Mouse (Mus musculus) CH12.LX (cell line): ENCODE data around the gene Ehd1. TPM values are rescaled to one million over a fixed set of nuclear protein-coding genes. Genes with fewer than 3 reads are reported as not detected.

Experiments
- DNase-seq: peaks from one replicate; pipeline ENCODE4 v3.0.0-alpha.2; 2013; ENCODE audit errors: extremely low read depth
- H3K27ac ChIP-seq: 2 replicates; pipeline ENCODE4 v1.5.1; 2012; ENCODE audit warnings: low read depth, mild to moderate bottlenecking, control low read depth, moderate library complexity; ENCODE audit not compliant: insufficient read depth
- H3K27me3 ChIP-seq: replicated peaks from 2 replicates; pipeline ENCODE3; 2012; ENCODE audit warnings: inconsistent platforms
- H3K36me3 ChIP-seq, 2 experiments: replicated peaks in 1 of 2; 2 replicates each; pipeline versions ENCODE3 to v1.6.1; 2012; ENCODE audit warnings: inconsistent platforms in 1 of 2, low read length in 1 of 2, mild to moderate bottlenecking in 1 of 2, mixed read lengths in 1 of 2, moderate library complexity in 1 of 2; ENCODE audit not compliant: control insufficient read depth in 1 of 2, insufficient read depth in 1 of 2
- H3K4me1 ChIP-seq, 2 experiments: 2 replicates each; pipeline ENCODE4 v1.6.1; 2012; ENCODE audit warnings: inconsistent platforms in 1 of 2, moderate library complexity in 1 of 2; ENCODE audit not compliant: insufficient read depth in 2 of 2, control insufficient read depth in 1 of 2
- H3K4me2 ChIP-seq: 2 replicates; pipeline ENCODE4 v1.6.1; 2012; ENCODE audit warnings: low read depth, mild to moderate bottlenecking, control low read depth; ENCODE audit not compliant: poor library complexity, insufficient read depth, severe bottlenecking
- H3K4me3 ChIP-seq, 3 experiments: fragments of 150-350 bp in 1 of 3; sonication (generic) in 1 of 3; replicated peaks in 1 of 3; 2 replicates each; pipeline versions ENCODE3 to v1.5.1; 2011 to 2012; ENCODE audit warnings: low read depth in 2 of 3, low read length in 2 of 3, mild to moderate bottlenecking in 2 of 3, moderate library complexity in 2 of 3, control low read depth in 1 of 3, improper control_type of control experiment in 1 of 3, inconsistent platforms in 1 of 3, mixed read lengths in 1 of 3; ENCODE audit not compliant: poor library complexity in 1 of 3
- H3K79me2 ChIP-seq: replicated peaks from 2 replicates; pipeline ENCODE4 v1.6.1; 2012; ENCODE audit warnings: mild to moderate bottlenecking, moderate library complexity; ENCODE audit not compliant: control insufficient read depth, poor library complexity, insufficient read depth, severe bottlenecking; ENCODE audit errors: extremely low read depth
- H3K9ac ChIP-seq: 2 replicates; pipeline ENCODE4 v1.6.1; 2012; ENCODE audit warnings: low read depth, mild to moderate bottlenecking, control low read depth, moderate library complexity; ENCODE audit not compliant: insufficient read depth
- H3K9me3 ChIP-seq: replicated peaks from 2 replicates; pipeline ENCODE3; 2012; ENCODE audit warnings: low read length, inconsistent platforms, mixed read lengths
- BHLHE40 ChIP-seq: IDR thresholded peaks from 2 replicates; pipeline ENCODE4 v1.6.1; 2011; ENCODE audit warnings: mild to moderate bottlenecking, low read depth, low read length, improper control_type of control experiment
- CHD2 ChIP-seq: IDR thresholded peaks from 2 replicates; pipeline ENCODE4 v1.6.1; 2011; ENCODE audit warnings: low read length, improper control_type of control experiment
- CTCF ChIP-seq, 2 experiments: IDR thresholded peaks in 1 of 2; conservative IDR thresholded peaks in 1 of 2; 2 replicates each; pipeline ENCODE4 v1.5.1; 2011 to 2012; ENCODE audit warnings: low read depth in 2 of 2, low read length in 2 of 2, improper control_type of control experiment in 1 of 2, inconsistent platforms in 1 of 2, mild to moderate bottlenecking in 1 of 2, moderate library complexity in 1 of 2
- ELF1 ChIP-seq: IDR thresholded peaks from 2 replicates; pipeline ENCODE4 v1.6.1; 2014; ENCODE audit warnings: low read depth, mild to moderate bottlenecking, inconsistent platforms, low read length, improper control_type of control experiment
- EP300 ChIP-seq: IDR thresholded peaks from 2 replicates; pipeline ENCODE4 v1.6.1; 2011; ENCODE audit warnings: low read length, improper control_type of control experiment
- ETS1 ChIP-seq: conservative IDR thresholded peaks from 2 replicates; pipeline ENCODE4 v1.6.1; 2012; ENCODE audit warnings: low read depth, mild to moderate bottlenecking, inconsistent platforms, low read length, improper control_type of control experiment, moderate library complexity
- GABPA ChIP-seq: IDR thresholded peaks from 2 replicates; pipeline ENCODE4 v1.6.1; 2012; ENCODE audit warnings: low read depth, low read length, improper control_type of control experiment, inconsistent platforms; ENCODE audit not compliant: insufficient replicate concordance
- HCFC1 ChIP-seq: IDR thresholded peaks from 2 replicates; pipeline ENCODE4 v1.6.1; 2012; ENCODE audit warnings: low read depth, mild to moderate bottlenecking, inconsistent platforms, low read length, improper control_type of control experiment
- IRF4 ChIP-seq: IDR thresholded peaks from 2 replicates; pipeline ENCODE4 v1.6.1; 2014; ENCODE audit warnings: low read depth, mild to moderate bottlenecking, inconsistent platforms, low read length, improper control_type of control experiment
- JUN ChIP-seq: IDR thresholded peaks from 2 replicates; pipeline ENCODE4 v1.6.1; 2011; ENCODE audit warnings: low read depth, mild to moderate bottlenecking, low read length, improper control_type of control experiment, moderate library complexity; ENCODE audit not compliant: insufficient read depth
- JUND ChIP-seq: conservative IDR thresholded peaks from 2 replicates; pipeline ENCODE4 v1.6.1; 2011; ENCODE audit warnings: low read depth, low read length, improper control_type of control experiment
- KAT2A ChIP-seq: IDR thresholded peaks from 2 replicates; pipeline ENCODE4 v1.6.1; 2012; ENCODE audit warnings: low read length, improper control_type of control experiment, inconsistent platforms; ENCODE audit not compliant: insufficient replicate concordance
- MAFK ChIP-seq: IDR thresholded peaks from 2 replicates; pipeline ENCODE4 v1.6.1; 2011; ENCODE audit warnings: low read length, improper control_type of control experiment; ENCODE audit not compliant: insufficient replicate concordance
- MAX ChIP-seq: IDR thresholded peaks from 2 replicates; pipeline ENCODE4 v1.6.1; 2011; ENCODE audit warnings: low read length, improper control_type of control experiment
- MEF2A ChIP-seq: IDR thresholded peaks from 2 replicates; pipeline ENCODE4 v1.6.1; 2014; ENCODE audit warnings: low read depth, mild to moderate bottlenecking, inconsistent platforms, low read length, improper control_type of control experiment, borderline replicate concordance
- MXI1 ChIP-seq: IDR thresholded peaks from 2 replicates; pipeline ENCODE4 v1.6.1; 2011; ENCODE audit warnings: mild to moderate bottlenecking, low read depth, low read length, improper control_type of control experiment
- NELFE ChIP-seq: IDR thresholded peaks from 2 replicates; pipeline ENCODE4 v1.6.1; 2011; ENCODE audit warnings: low read depth, low read length, improper control_type of control experiment
- NRF1 ChIP-seq: IDR thresholded peaks from 2 replicates; pipeline ENCODE4 v1.6.1; 2014; ENCODE audit warnings: low read depth, mild to moderate bottlenecking, inconsistent platforms, low read length, improper control_type of control experiment, moderate library complexity
- PAX5 ChIP-seq: IDR thresholded peaks from 2 replicates; pipeline ENCODE4 v1.6.1; 2012; ENCODE audit warnings: low read length, inconsistent platforms, mixed read lengths
- POLR2A ChIP-seq: IDR thresholded peaks from 2 replicates; pipeline ENCODE4 v1.6.1; 2011; ENCODE audit warnings: low read depth, mild to moderate bottlenecking, improper control_type of control experiment, low read length
- POLR2AphosphoS2 ChIP-seq: IDR thresholded peaks from 2 replicates; pipeline ENCODE4 v1.6.1; 2011; ENCODE audit warnings: low read depth, low read length, improper control_type of control experiment
- RAD21 ChIP-seq: IDR thresholded peaks from 2 replicates; pipeline ENCODE4 v1.6.1; 2011; ENCODE audit warnings: low read depth, mild to moderate bottlenecking, low read length, improper control_type of control experiment, moderate library complexity
- RCOR1 ChIP-seq: conservative IDR thresholded peaks from 2 replicates; pipeline ENCODE4 v1.6.1; 2012; ENCODE audit warnings: low read depth, mild to moderate bottlenecking, inconsistent platforms, low read length, improper control_type of control experiment
- SIN3A ChIP-seq: IDR thresholded peaks from 2 replicates; pipeline ENCODE4 v1.6.1; 2012; ENCODE audit warnings: low read length, improper control_type of control experiment, inconsistent platforms
- SMC3 ChIP-seq: IDR thresholded peaks from 2 replicates; pipeline ENCODE4 v1.6.1; 2011; ENCODE audit warnings: low read depth, low read length, improper control_type of control experiment
- TBP ChIP-seq: conservative IDR thresholded peaks from 2 replicates; pipeline ENCODE4 v1.6.1; 2011; ENCODE audit warnings: low read depth, low read length, improper control_type of control experiment
- TCF12 ChIP-seq: IDR thresholded peaks from 2 replicates; pipeline ENCODE4 v1.6.1; 2014; ENCODE audit warnings: low read depth, mild to moderate bottlenecking, inconsistent platforms, low read length, improper control_type of control experiment
- ZMIZ1 ChIP-seq: IDR thresholded peaks from 2 replicates; pipeline ENCODE4 v1.6.1; 2012; ENCODE audit warnings: low read depth, mild to moderate bottlenecking, inconsistent platforms, low read length, improper control_type of control experiment
- dilution Hi-C: fragments of 300-500 bp; cut with MboI; formaldehyde crosslinking; loops from 2 replicates; pipeline ENCODE4 v1.14.3; 2020; ENCODE audit warnings: low sequenced_read_pairs; ENCODE audit not compliant: extremely low pct_unique_long_range_greater_than_20kb, extremely low pct_ligation_motif_present
- in situ Hi-C: fragments of 300-500 bp; cut with MboI; formaldehyde crosslinking; loops from 3 replicates; pipeline ENCODE4 v1.14.3; 2019; ENCODE audit warnings: low sequenced_read_pairs, low pct_ligation_motif_present, low pct_unique_long_range_greater_than_20kb, mixed read lengths
- polyA plus RNA-seq: library from polyadenylated mRNA; unstranded; fragments of >175 nt; gene quantifications from 2 replicates; pipeline ENCODE4 v1.2.1, GENCODE M21; 2012; ENCODE audit warnings: low read depth; ENCODE audit not compliant: insufficient read length
- total RNA-seq, 2 experiments: library from RNA; depleted of rRNA; stranded (reverse); fragments of 300-350 nt in 1 of 2; fragments of >200 nt in 1 of 2; gene quantifications; 2 replicates each; pipeline ENCODE4 v1.2.3; 2012 to 2014

Ehd1 gene
- total and polyA plus RNA-seq, 3 experiments: 131 to 400 (median 245) TPM

- H3K4me3 ChIP-seq: peak overlapping the region; percentile 53 to 99 (median 74)
- H3K4me2 ChIP-seq: peak overlapping the region; percentile 78
- H3K4me1 ChIP-seq: peaks cover 14 to 41% of the 10 kb centered on the region in 2 experiments
- H3K9ac ChIP-seq: peak overlapping the region; percentile 87
- peaks cover 47% of the 10 kb centered on the region for H3K79me2 ChIP-seq
- dilution Hi-C loops (no loop called here), in situ Hi-C loops (no loop called here)
- peak; percentile 81 for DNase-seq
- H3K9me3 ChIP-seq: no peaks in the 10 kb centered on the region
- TF ChIP-seq NRF1: no peak
- no peak for TF ChIP-seq NELFE
- TF ChIP-seq CTCF (conservative IDR thresholded peaks at IDR 0.05 in 1 of 2, IDR thresholded peaks at IDR 0.05 in 1 of 2; ENCODE audit: low read depth in 2 of 2, low read length in 2 of 2): peak in 1 of 2 experiments; percentile 39; a peak in 2 of 4 replicates
- peak; percentile 81 for TF ChIP-seq IRF4
- TF ChIP-seq ETS1: peak; percentile 75
- TF ChIP-seq CHD2: no peak
- no peak for TF ChIP-seq ZMIZ1
- TF ChIP-seq MAX: no peak
- no peak for TF ChIP-seq HCFC1
- TF ChIP-seq JUND: peak; percentile 49; the same call in 1 of the 2 replicates
- no peak for TF ChIP-seq POLR2AphosphoS2
- TF ChIP-seq RCOR1: 0 out of 2 replicates have a peak, but pooled peaks have one; percentile 19
- no peak for TF ChIP-seq KAT2A
- TF ChIP-seq MEF2A: peak; percentile 43; the same call in 1 of the 2 replicates
- TF ChIP-seq TCF12: peak; percentile 77
- TF ChIP-seq PAX5: no peak
- 0 out of 2 replicates have a peak, but pooled peaks have one; percentile 11 for TF ChIP-seq MAFK
- no peak for TF ChIP-seq GABPA
- no peak for TF ChIP-seq SMC3
- peak; percentile 1; the same call in 1 of the 2 replicates for TF ChIP-seq POLR2A
- peak; percentile 90 for TF ChIP-seq EP300
- TF ChIP-seq BHLHE40: no peak
- no peak; the same call in 1 of the 2 replicates for TF ChIP-seq JUN
- TF ChIP-seq ELF1: peak; percentile 57
- TF ChIP-seq RAD21: no peak; the same call in 1 of the 2 replicates
- no peak for TF ChIP-seq MXI1
- TF ChIP-seq TBP: 0 out of 2 replicates have a peak, but pooled peaks have one; percentile 54
- TF ChIP-seq SIN3A: peak; percentile 82
- no peaks in the 10 kb centered on the region for H3K27me3 ChIP-seq
- H3K36me3 ChIP-seq: peaks cover 27 to 29% of the 10 kb centered on the region in 2 experiments
- peak overlapping the region; percentile 90 for H3K27ac ChIP-seq
Measured at GRCm38 (mm10) chr19:6275740-6276389, 660 bp upstream of the Ehd1 start.
